Mouse (Mus musculus): ENCODE data around the gene Tas2r119.

Tas2r119 gene

GRCm38 (mm10) chr15:32225394-32225793 lies 48.3 kb downstream of the Tas2r119 start:
- in situ Hi-C loops (cut with MseI, MboI), result loop anchor here (25.0 kb wide), 1 partner anchor 487 kb away; no protein-coding TSS in a partner anchor

DNA sequence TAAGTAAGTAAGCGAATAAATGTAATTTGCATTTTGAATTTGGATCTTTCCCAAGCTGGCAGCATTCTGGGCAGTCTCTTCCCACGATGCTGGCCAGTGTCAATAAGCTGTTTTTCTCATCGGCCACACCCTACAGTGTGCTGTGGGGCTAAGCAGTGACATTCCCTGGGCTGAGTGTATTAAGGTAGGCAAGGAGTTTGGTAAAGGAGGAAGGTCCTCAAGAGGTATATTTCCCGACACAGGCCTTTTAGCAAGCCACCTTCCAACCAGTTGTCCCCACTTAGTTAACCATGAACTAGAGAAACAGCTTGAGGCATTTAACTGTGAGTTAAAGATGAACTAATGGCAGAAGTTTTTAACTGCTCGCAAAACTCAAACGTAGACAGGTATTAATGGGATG lies 49.3 kb downstream of the Tas2r119 start:
- in situ Hi-C loops (cut with MseI, MboI), result loop anchor here (25.0 kb wide), 1 partner anchor 486 kb away; no protein-coding TSS in a partner anchor

DNA sequence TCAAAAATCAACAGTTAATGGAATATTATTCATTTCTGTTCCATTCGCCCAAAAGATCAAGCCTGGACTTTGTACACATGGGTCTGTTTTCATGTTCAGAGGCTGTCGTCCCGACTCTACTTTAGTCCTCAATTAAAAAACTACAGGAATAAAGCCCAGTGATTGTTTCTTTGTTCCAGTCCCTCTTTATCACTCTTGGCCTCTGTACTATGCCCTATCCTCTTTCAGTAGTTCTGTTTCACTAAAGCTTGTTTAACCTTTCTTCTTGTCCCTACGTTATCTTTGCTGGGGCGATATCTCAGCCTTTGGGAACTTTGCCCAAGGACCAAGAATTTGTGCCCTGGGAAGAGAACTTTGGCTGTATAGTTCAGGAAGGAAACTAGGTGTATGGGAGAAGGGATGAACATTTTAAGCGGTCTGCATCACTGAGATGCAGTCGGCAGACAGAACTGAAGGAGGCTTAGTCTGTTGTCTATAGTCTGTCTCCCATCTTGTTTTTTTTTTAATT lies 49.9 kb downstream of the Tas2r119 start:
- in situ Hi-C loops (cut with MseI, MboI), result loop anchor here (25.0 kb wide), 1 partner anchor 485 kb away; no protein-coding TSS in a partner anchor
